Mouse (Mus musculus) heart, embryonic 14.5 days (tissue): ENCODE measurements at regions not wholly inside any gene's neighbourhood (a gene's known extent, or its start where the extent isn't known, plus 50 kb on each side); places are given as distances from the start of the nearest gene placed in this dataset.

Source experiments
- ATAC-seq: fragments of 200-750 bp; cut with Nextera tagmentation; 2 replicates; pipeline ENCODE4 v1.8.0; 2017; ENCODE audit warnings: low read depth, moderate TSS enrichment; ENCODE audit not compliant: insufficient number of reproducible peaks, insufficient read depth, low FRiP score
- H3K27ac ChIP-seq, 2 experiments: fragments of 200-500 bp in 1 of 2; fragments of 300-500 bp in 1 of 2; sonication (generic) in 1 of 2; replicated peaks in 1 of 2; 2 replicates each; pipeline ENCODE4 v1.5.1; 2012 to 2014; ENCODE audit warnings: low read depth in 2 of 2, low read length in 2 of 2, control low read depth in 1 of 2, mild to moderate bottlenecking in 1 of 2, mixed read lengths in 1 of 2; ENCODE audit not compliant: control insufficient read depth in 1 of 2, insufficient read depth in 1 of 2
- H3K27me3 ChIP-seq: fragments of 300-500 bp; sonication (generic); 2 replicates; pipeline ENCODE4 v1.6.1; 2014; ENCODE audit warnings: mild to moderate bottlenecking, low read length, control low read depth; ENCODE audit not compliant: control insufficient read depth, insufficient read depth
- H3K36me3 ChIP-seq: fragments of 300-500 bp; sonication (generic); 2 replicates; pipeline ENCODE4 v1.6.1; 2014; ENCODE audit warnings: mild to moderate bottlenecking, control low read depth, low read length, mixed read lengths; ENCODE audit not compliant: control insufficient read depth, insufficient read depth
- H3K4me1 ChIP-seq, 2 experiments: fragments of 200-500 bp in 1 of 2; fragments of 300-500 bp in 1 of 2; sonication (generic) in 1 of 2; 2 replicates each; pipeline ENCODE4 v1.6.1; 2012 to 2014; ENCODE audit warnings: low read length in 2 of 2, control low read depth in 1 of 2, mixed read lengths in 1 of 2; ENCODE audit not compliant: control insufficient read depth in 2 of 2, insufficient read depth in 2 of 2
- H3K4me2 ChIP-seq: fragments of 300-500 bp; sonication (generic); 2 replicates; pipeline ENCODE4 v1.6.1; 2014; ENCODE audit warnings: mild to moderate bottlenecking, low read length
- H3K4me3 ChIP-seq, 2 experiments: fragments of 200-500 bp in 1 of 2; fragments of 300-500 bp in 1 of 2; sonication (generic) in 1 of 2; 2 replicates each; pipeline ENCODE4 v1.5.1; 2012 to 2014; ENCODE audit warnings: low read length in 2 of 2, mild to moderate bottlenecking in 2 of 2, control low read depth in 1 of 2, low read depth in 1 of 2, moderate library complexity in 1 of 2; ENCODE audit not compliant: control insufficient read depth in 1 of 2, insufficient read depth in 1 of 2
- H3K9ac ChIP-seq: fragments of 300-500 bp; sonication (generic); 2 replicates; pipeline ENCODE4 v1.6.1; 2014; ENCODE audit warnings: mild to moderate bottlenecking, low read length
- H3K9me3 ChIP-seq: fragments of 300-500 bp; sonication (generic); 2 replicates; pipeline ENCODE4 v1.6.1; 2016; ENCODE audit warnings: low read length, control low read depth; ENCODE audit not compliant: control insufficient read depth
- WGBS: fragments of 180-500 bp; shearing (Covaris S2); extraction: QIAGEN DNeasy Blood & Tissue Kit; methylation state at CpG from one replicate; pipeline ENCODE4 v1.1.7; 2014; 5-methylcytosine and 5-hydroxymethylcytosine counted together

- H3K4me3 ChIP-seq = no peak overlapping the region
- no peaks in the 10 kb centered on the region for H3K27me3 ChIP-seq
- H3K27ac ChIP-seq = no peak overlapping the region
- H3K9ac ChIP-seq = no peak overlapping the region; the same call in 1 of the 2 replicates
- 22% methylated on average over 10 of the region's 10 CpGs for WGBS
- H3K4me1 ChIP-seq = peaks cover 5 to 11% of the 10 kb centered on the region in 2 experiments; a peak in 2 of 4 replicates
- ATAC-seq = no peak
- peaks cover 5% of the 10 kb centered on the region for H3K9me3 ChIP-seq
- H3K36me3 ChIP-seq = no peaks in the 10 kb centered on the region
- peak overlapping the region; percentile 29; the same call in 1 of the 2 replicates for H3K4me2 ChIP-seq
These were observed 140.6 kb downstream of the Cand1 start for GRCm38 (mm10) chr10:119099092-119099792.

GRCm38 (mm10) chr10:119094166-119094565 is 145.7 kb downstream of the Cand1 start:
- H3K9ac ChIP-seq = no peak overlapping the region
- WGBS = 87% methylated on average over 11 of the region's 11 CpGs
- no peak for ATAC-seq
- no peak overlapping the region for H3K4me3 ChIP-seq
- no peak overlapping the region for H3K27ac ChIP-seq
- no peak overlapping the region for H3K4me2 ChIP-seq
- peaks cover 4 to 8% of the 10 kb centered on the region in 2 experiments; a peak in 2 of 4 replicates for H3K4me1 ChIP-seq
- H3K27me3 ChIP-seq = no peaks in the 10 kb centered on the region
- no peaks in the 10 kb centered on the region for H3K9me3 ChIP-seq
- H3K36me3 ChIP-seq = no peaks in the 10 kb centered on the region

DNA sequence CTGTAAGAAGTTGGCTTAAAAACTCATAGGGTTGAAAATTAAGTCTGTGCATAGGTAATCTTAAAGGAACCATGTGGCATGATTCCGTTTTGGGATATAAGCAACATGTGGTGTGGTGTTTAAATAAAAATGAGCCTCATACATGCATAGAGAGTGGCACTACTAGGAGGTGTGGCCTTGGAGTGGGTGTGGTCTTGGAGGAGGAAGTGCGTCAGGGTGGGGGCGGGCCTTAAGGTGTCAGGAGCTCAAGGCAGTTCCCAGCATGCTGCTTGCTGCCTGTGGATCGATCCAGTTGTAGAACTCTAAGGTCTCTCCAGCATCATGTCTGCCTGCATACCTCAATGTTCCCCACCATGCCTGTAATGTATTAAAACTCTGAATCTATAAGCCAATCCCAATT is 152.0 kb downstream of the Cand1 start:
- Histone ChIP-seq H3K36me3 (no peaks in the 10 kb centered on the region), H3K4me2 (no peak overlapping the region), H3K9ac (no peak overlapping the region), H3K4me3 (no peak overlapping the region), H3K9me3 (no peaks in the 10 kb centered on the region), H3K27me3 (no peaks in the 10 kb centered on the region), H3K27ac (no peak overlapping the region), H3K4me1 (peaks cover 6 to 10% of the 10 kb centered on the region in 2 experiments)
- ATAC-seq = no peak
- WGBS = 92% methylated on average over 4 of the region's 4 CpGs

DNA sequence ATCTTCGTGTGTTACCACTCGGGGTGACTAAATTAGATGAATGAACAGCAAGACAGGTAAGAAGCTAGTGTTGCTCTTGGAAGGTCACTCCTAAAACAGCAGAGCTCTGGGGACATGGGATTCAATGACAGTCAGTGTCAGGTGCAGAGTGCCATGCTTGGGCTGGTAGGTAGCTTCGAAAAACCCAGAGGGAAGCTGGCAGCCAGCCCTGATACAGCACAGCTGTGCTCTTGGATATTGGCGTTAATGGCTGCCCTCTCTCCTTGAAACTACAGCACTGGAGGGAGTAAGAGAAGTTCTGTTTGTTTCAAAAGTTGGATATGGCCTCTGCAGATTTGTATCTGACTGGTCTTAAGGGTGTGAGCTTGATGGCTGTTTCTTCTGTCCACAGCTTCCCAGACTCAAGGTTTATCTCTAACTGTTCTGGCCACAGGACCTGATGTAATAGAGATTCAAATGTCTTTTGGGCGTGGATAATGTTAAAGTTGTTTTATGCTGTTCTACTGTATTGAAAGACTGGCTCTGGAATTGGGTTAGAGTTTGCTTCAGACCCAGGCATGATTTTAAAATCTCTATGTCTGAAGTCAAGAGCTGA is 152.7 kb downstream of the Cand1 start:
- H3K36me3 ChIP-seq = no peaks in the 10 kb centered on the region
- H3K4me3 ChIP-seq = no peak overlapping the region
- peaks cover 6 to 10% of the 10 kb centered on the region in 2 experiments for H3K4me1 ChIP-seq
- ATAC-seq = no peak
- H3K9me3 ChIP-seq = no peaks in the 10 kb centered on the region
- H3K27ac ChIP-seq = no peak overlapping the region
- no peak overlapping the region for H3K9ac ChIP-seq
- H3K27me3 ChIP-seq = no peaks in the 10 kb centered on the region
- 84% methylated on average over 5 of the region's 5 CpGs for WGBS
- no peak overlapping the region for H3K4me2 ChIP-seq

- WGBS = 16% methylated on average over 5 of the region's 5 CpGs
- H3K4me2 ChIP-seq = no peak overlapping the region
- no peak for ATAC-seq
- no peak overlapping the region for H3K4me3 ChIP-seq
- H3K4me1 ChIP-seq = peaks cover 6 to 10% of the 10 kb centered on the region in 2 experiments
- no peak overlapping the region for H3K27ac ChIP-seq
- H3K27me3 ChIP-seq = no peaks in the 10 kb centered on the region
- H3K9me3 ChIP-seq = no peaks in the 10 kb centered on the region
- no peaks in the 10 kb centered on the region for H3K36me3 ChIP-seq
- H3K9ac ChIP-seq = no peak overlapping the region
These were observed 153.4 kb downstream of the Cand1 start for GRCm38 (mm10) chr10:119086450-119086849.

- Histone ChIP-seq H3K9ac (no peak overlapping the region), H3K4me1 (peaks cover 12 to 13% of the 10 kb centered on the region in 2 experiments), H3K9me3 (no peaks in the 10 kb centered on the region), H3K4me3 (no peak overlapping the region), H3K36me3 (no peaks in the 10 kb centered on the region), H3K4me2 (no peak overlapping the region), H3K27me3 (no peaks in the 10 kb centered on the region), H3K27ac (no peak overlapping the region)
- 65% methylated on average over 4 of the region's 4 CpGs for WGBS
- no peak for ATAC-seq
These were observed 156.4 kb downstream of the Cand1 start for GRCm38 (mm10) chr10:119083431-119083830.

DNA sequence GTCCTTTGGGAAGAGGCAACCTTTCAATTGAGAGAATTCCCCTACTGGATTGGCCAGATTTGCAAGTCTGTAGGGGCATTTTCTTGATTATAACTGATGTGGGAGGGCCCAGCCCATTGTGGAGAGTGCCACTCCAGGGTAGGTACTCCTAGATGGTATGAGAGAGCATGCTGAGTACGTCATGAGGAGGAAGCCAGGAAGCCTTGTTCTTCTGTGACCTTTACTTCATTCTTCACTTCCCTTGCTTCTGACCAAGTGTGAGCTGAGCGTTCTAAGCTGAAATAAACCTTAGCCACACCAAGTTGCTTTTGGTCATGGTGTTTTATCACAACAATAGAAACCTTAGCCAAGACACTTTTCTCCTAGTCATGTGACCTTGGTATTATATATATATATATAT is 157.0 kb downstream of the Cand1 start:
- H3K9me3 ChIP-seq = no peaks in the 10 kb centered on the region
- H3K9ac ChIP-seq = no peak overlapping the region
- no peak overlapping the region for H3K4me3 ChIP-seq
- peaks cover 12 to 13% of the 10 kb centered on the region in 2 experiments for H3K4me1 ChIP-seq
- H3K27ac ChIP-seq = no peak overlapping the region
- WGBS = 74% methylated on average over 2 of the region's 2 CpGs
- no peak for ATAC-seq
- H3K4me2 ChIP-seq = no peak overlapping the region
- no peaks in the 10 kb centered on the region for H3K36me3 ChIP-seq
- no peaks in the 10 kb centered on the region for H3K27me3 ChIP-seq
